Mouse (Mus musculus) MEL (cell line): ENCODE results near the gene S1pr4. TPM values are rescaled to one million over a fixed set of nuclear protein-coding genes. Genes with fewer than 3 reads are reported as not detected.

Source experiments
- DNase-seq: peaks from one replicate; pipeline ENCODE4 v3.0.0; 2011; ENCODE audit warnings: low read depth, low spot score
- H3K27ac ChIP-seq: 2 replicates; pipeline ENCODE4 v1.5.1; 2012; ENCODE audit warnings: low read depth, mild to moderate bottlenecking, control low read depth, low read length, moderate library complexity; ENCODE audit not compliant: control insufficient read depth
- H3K27me3 ChIP-seq, 2 experiments: fragments of 150-350 bp in 1 of 2; sonication (generic) in 1 of 2; 2 replicates each; pipeline ENCODE4 v1.6.1; 2012; ENCODE audit warnings: low read length in 2 of 2, mild to moderate bottlenecking in 2 of 2, improper control_type of control experiment in 1 of 2, moderate library complexity in 1 of 2; ENCODE audit not compliant: insufficient read depth in 2 of 2, control insufficient read depth in 1 of 2
- H3K36me3 ChIP-seq, 2 experiments: 2 replicates each; pipeline ENCODE4 v1.6.1; 2012 to 2014; ENCODE audit warnings: low read length in 2 of 2, improper control_type of control experiment in 1 of 2, inconsistent platforms in 1 of 2, mild to moderate bottlenecking in 1 of 2; ENCODE audit not compliant: insufficient read depth in 2 of 2, control insufficient read depth in 1 of 2
- H3K4me1 ChIP-seq, 2 experiments: fragments of 150-350 bp in 1 of 2; sonication (generic) in 1 of 2; 2 replicates each; pipeline ENCODE4 v1.6.1; 2012; ENCODE audit warnings: low read length in 2 of 2, improper control_type of control experiment in 1 of 2, mild to moderate bottlenecking in 1 of 2; ENCODE audit not compliant: insufficient read depth in 2 of 2, control insufficient read depth in 1 of 2
- H3K4me3 ChIP-seq, 2 experiments: fragments of 150-350 bp in 1 of 2; sonication (generic) in 1 of 2; 2 replicates each; pipeline ENCODE4 v1.5.1; 2012; ENCODE audit warnings: low read depth in 2 of 2, low read length in 2 of 2, mild to moderate bottlenecking in 2 of 2, moderate library complexity in 2 of 2, control low read depth in 1 of 2, improper control_type of control experiment in 1 of 2; ENCODE audit not compliant: control insufficient read depth in 1 of 2, insufficient read depth in 1 of 2
- H3K79me2 ChIP-seq: 2 replicates; pipeline ENCODE4 v1.6.1; 2012; ENCODE audit warnings: mild to moderate bottlenecking, low read length, moderate library complexity; ENCODE audit not compliant: control insufficient read depth, poor library complexity, insufficient read depth
- H3K9ac ChIP-seq: 2 replicates; pipeline ENCODE4 v1.6.1; 2012; ENCODE audit warnings: low read depth, mild to moderate bottlenecking, control low read depth, low read length, moderate library complexity; ENCODE audit not compliant: control insufficient read depth, poor library complexity, severe bottlenecking
- H3K9me3 ChIP-seq: fragments of 150-350 bp; sonication (generic); replicated peaks from 2 replicates; pipeline ENCODE4 v1.6.1; 2012; ENCODE audit warnings: mild to moderate bottlenecking, low read length, improper control_type of control experiment, moderate library complexity; ENCODE audit not compliant: insufficient read depth
- CTCF ChIP-seq, 3 experiments: IDR thresholded peaks in 2 of 3; conservative IDR thresholded peaks in 1 of 3; 2 replicates each; pipeline ENCODE4 v1.5.1; 2011 to 2012; ENCODE audit warnings: low read length in 3 of 3, low read depth in 2 of 3, mild to moderate bottlenecking in 2 of 3, improper control_type of control experiment in 1 of 3, inconsistent platforms in 1 of 3, mixed read lengths in 1 of 3, moderate library complexity in 1 of 3; ENCODE audit not compliant: control insufficient read depth in 1 of 3, insufficient read depth in 1 of 3, poor library complexity in 1 of 3, severe bottlenecking in 1 of 3
- E2F4 ChIP-seq: IDR thresholded peaks from 2 replicates; pipeline ENCODE4 v1.6.1; 2011; ENCODE audit warnings: low read depth, low read length, improper control_type of control experiment, borderline replicate concordance
- ELF1 ChIP-seq: IDR thresholded peaks from 2 replicates; pipeline ENCODE4 v1.6.1; 2014; ENCODE audit warnings: low read depth, mild to moderate bottlenecking, inconsistent platforms, low read length, improper control_type of control experiment, moderate library complexity
- EP300 ChIP-seq, 2 experiments: IDR thresholded peaks; 2 replicates each; pipeline ENCODE4 v1.6.1; 2011; ENCODE audit warnings: improper control_type of control experiment in 2 of 2, low read length in 2 of 2, low read depth in 1 of 2, mild to moderate bottlenecking in 1 of 2
- ETS1 ChIP-seq: IDR thresholded peaks from 2 replicates; pipeline ENCODE4 v1.6.1; 2012; ENCODE audit warnings: low read depth, mild to moderate bottlenecking, inconsistent platforms, low read length, improper control_type of control experiment, moderate library complexity
- GABPA ChIP-seq: IDR thresholded peaks from 2 replicates; pipeline ENCODE4 v1.6.1; 2012; ENCODE audit warnings: low read depth, mild to moderate bottlenecking, inconsistent platforms, low read length, improper control_type of control experiment, moderate library complexity
- GATA1 ChIP-seq: IDR thresholded peaks from 2 replicates; pipeline ENCODE4 v1.6.1; 2011; ENCODE audit warnings: low read depth, low read length, improper control_type of control experiment
- HCFC1 ChIP-seq: IDR thresholded peaks from 2 replicates; pipeline ENCODE4 v1.6.1; 2012; ENCODE audit warnings: low read depth, mild to moderate bottlenecking, inconsistent platforms, low read length, improper control_type of control experiment, moderate library complexity
- KAT2A ChIP-seq: conservative IDR thresholded peaks from 2 replicates; pipeline ENCODE4 v1.6.1; 2012; ENCODE audit warnings: low read depth, low read length, improper control_type of control experiment, inconsistent platforms
- MAX ChIP-seq: IDR thresholded peaks from 2 replicates; pipeline ENCODE4 v1.6.1; 2011; ENCODE audit warnings: low read length, improper control_type of control experiment
- MEF2A ChIP-seq: IDR thresholded peaks from 2 replicates; pipeline ENCODE4 v1.6.1; 2014; ENCODE audit warnings: low read depth, mild to moderate bottlenecking, inconsistent platforms, low read length, improper control_type of control experiment; ENCODE audit not compliant: poor library complexity, insufficient replicate concordance, severe bottlenecking; ENCODE audit errors: extremely low read depth
- MYC ChIP-seq: IDR thresholded peaks from 2 replicates; pipeline ENCODE4 v1.6.1; 2011; ENCODE audit warnings: low read depth, mild to moderate bottlenecking, low read length, improper control_type of control experiment, moderate library complexity
- POLR2A ChIP-seq, 2 experiments: IDR thresholded peaks; 2 replicates each; pipeline ENCODE4 v1.6.1; 2011 to 2012; ENCODE audit warnings: low read length in 2 of 2, mild to moderate bottlenecking in 2 of 2, control low read depth in 1 of 2, improper control_type of control experiment in 1 of 2, low read depth in 1 of 2, moderate library complexity in 1 of 2; ENCODE audit not compliant: control insufficient read depth in 1 of 2, insufficient read depth in 1 of 2, poor library complexity in 1 of 2
- POLR2AphosphoS2 ChIP-seq: IDR thresholded peaks from 2 replicates; pipeline ENCODE4 v1.6.1; 2011; ENCODE audit warnings: low read length, improper control_type of control experiment
- RAD21 ChIP-seq: IDR thresholded peaks from 2 replicates; pipeline ENCODE4 v1.6.1; 2011; ENCODE audit warnings: mild to moderate bottlenecking, low read depth, low read length, improper control_type of control experiment
- RCOR1 ChIP-seq: IDR thresholded peaks from 2 replicates; pipeline ENCODE4 v1.6.1; 2012; ENCODE audit warnings: low read depth, mild to moderate bottlenecking, inconsistent platforms, low read length, improper control_type of control experiment
- SIN3A ChIP-seq: IDR thresholded peaks from 2 replicates; pipeline ENCODE4 v1.6.1; 2012; ENCODE audit warnings: low read length, improper control_type of control experiment, inconsistent platforms
- TAL1 ChIP-seq: IDR thresholded peaks from 2 replicates; pipeline ENCODE4 v1.6.1; 2012; ENCODE audit warnings: mild to moderate bottlenecking, inconsistent platforms, low read length, moderate library complexity, mixed read lengths
- TBP ChIP-seq: IDR thresholded peaks from 2 replicates; pipeline ENCODE4 v1.8.0; 2011; ENCODE audit warnings: low read depth, low read length, improper control_type of control experiment
- TCF12 ChIP-seq: IDR thresholded peaks from 2 replicates; pipeline ENCODE4 v1.6.1; 2014; ENCODE audit warnings: low read depth, mild to moderate bottlenecking, inconsistent platforms, low read length, improper control_type of control experiment, moderate library complexity
- ZKSCAN1 ChIP-seq: IDR thresholded peaks from 2 replicates; pipeline ENCODE4 v1.6.1; 2012; ENCODE audit warnings: low read depth, mild to moderate bottlenecking, inconsistent platforms, low read length, improper control_type of control experiment, moderate library complexity
- ZMIZ1 ChIP-seq: IDR thresholded peaks from 2 replicates; pipeline ENCODE4 v1.6.1; 2012; ENCODE audit warnings: low read depth, mild to moderate bottlenecking, inconsistent platforms, low read length, improper control_type of control experiment, moderate library complexity
- ZNF384 ChIP-seq: IDR thresholded peaks from 2 replicates; pipeline ENCODE4 v1.6.1; 2012; ENCODE audit warnings: low read depth, mild to moderate bottlenecking, inconsistent platforms, low read length, improper control_type of control experiment
- polyA plus RNA-seq, 2 experiments: library from polyadenylated mRNA; stranded (reverse) in 1 of 2; unstranded in 1 of 2; fragments of >175 nt in 1 of 2; fragments of >200 nt in 1 of 2; gene quantifications; 2 replicates each; pipeline versions ENCODE4 v1.2.1 to v1.2.4; 2012; ENCODE audit warnings: low replicate concordance in 2 of 2, low read depth in 1 of 2; ENCODE audit not compliant: insufficient read length in 2 of 2, insufficient read depth in 1 of 2, missing spikeins in 1 of 2
- total RNA-seq: library from RNA; depleted of rRNA; stranded (reverse); fragments of 300-350 nt; gene quantifications from 2 replicates; pipeline ENCODE4 v1.2.3, GENCODE M21; 2012

S1pr4 gene
- total and polyA plus RNA-seq, 3 experiments = 1.6 to 2.1 TPM; not detected in 1

GRCm38 (mm10) chr10:81463531-81463930 lies 36.4 kb downstream of the S1pr4 start:
- H3K79me2 ChIP-seq = no peaks in the 10 kb centered on the region
- no peaks in the 10 kb centered on the region; a peak in 2 of 4 replicates for H3K27me3 ChIP-seq
- no peak overlapping the region for H3K27ac ChIP-seq
- no peaks in the 10 kb centered on the region for H3K9me3 ChIP-seq
- H3K36me3 ChIP-seq = peaks cover 0 to 3% of the 10 kb centered on the region in 2 experiments; a peak in 2 of 4 replicates
- no peak overlapping the region for H3K4me3 ChIP-seq
- TF ChIP-seq POLR2AphosphoS2 (no peak), RAD21 (no peak), ZMIZ1 (no peak), KAT2A (no peak), ELF1 (no peak), ZKSCAN1 (no peak), TBP (no peak), RCOR1 (no peak), MYC (no peak), GABPA (no peak), SIN3A (no peak), ZNF384 (no peak), POLR2A (IDR thresholded peaks at IDR 0.05; ENCODE audit: control insufficient read depth in 1 of 2, insufficient read depth in 1 of 2, low read depth in 1 of 2, low read length in 2 of 2, poor library complexity in 1 of 2) (no peak), MEF2A (no peak), TAL1 (no peak), E2F4 (no peak)
- TF ChIP-seq, all 39 proteins: peak for 0
- Histone ChIP-seq H3K4me1 (peaks cover 7 to 26% of the 10 kb centered on the region in 2 experiments), H3K9ac (no peak overlapping the region)
- DNase-seq = no peak

GRCm38 (mm10) chr10:81462917-81463316 lies 37.0 kb downstream of the S1pr4 start:
- no peaks in the 10 kb centered on the region; a peak in 2 of 4 replicates for H3K27me3 ChIP-seq

More at GRCm38 (mm10) chr10:81462917-81463316, 37.0 kb downstream of the S1pr4 start:
- no peak overlapping the region for H3K27ac ChIP-seq
- peaks cover 0 to 3% of the 10 kb centered on the region in 2 experiments; a peak in 2 of 4 replicates for H3K36me3 ChIP-seq
- peaks cover 7 to 26% of the 10 kb centered on the region in 2 experiments for H3K4me1 ChIP-seq
- TF ChIP-seq GATA1 (no peak), ETS1 (no peak), SIN3A (no peak), GABPA (no peak), CTCF (IDR thresholded peaks at IDR 0.05 in 2 of 3, conservative IDR thresholded peaks at IDR 0.05 in 1 of 3; ENCODE audit: control insufficient read depth in 1 of 3, insufficient read depth in 1 of 3, low read depth in 2 of 3, low read length in 3 of 3, poor library complexity in 1 of 3, severe bottlenecking in 1 of 3) (no peak), HCFC1 (no peak), RCOR1 (no peak), RAD21 (no peak), EP300 (IDR thresholded peaks at IDR 0.05; ENCODE audit: low read depth in 1 of 2, low read length in 2 of 2) (no peak), TCF12 (no peak), E2F4 (no peak), MAX (no peak)
- TF ChIP-seq, all 39 proteins: peak for 0
- H3K4me3 ChIP-seq = no peak overlapping the region
- no peak for DNase-seq
- H3K9me3 ChIP-seq = no peaks in the 10 kb centered on the region
- H3K9ac ChIP-seq = no peak overlapping the region
- H3K79me2 ChIP-seq = no peaks in the 10 kb centered on the region
